Mouse (Mus musculus): ENCODE data around the gene 3110009E18Rik. TPM values are rescaled to one million over a fixed set of nuclear protein-coding genes. Genes with fewer than 3 reads are reported as not detected.

Gene 3110009E18Rik
- total RNA-seq, 2 experiments from 2014 or later: 4.5 to 7.0 TPM

DNA sequence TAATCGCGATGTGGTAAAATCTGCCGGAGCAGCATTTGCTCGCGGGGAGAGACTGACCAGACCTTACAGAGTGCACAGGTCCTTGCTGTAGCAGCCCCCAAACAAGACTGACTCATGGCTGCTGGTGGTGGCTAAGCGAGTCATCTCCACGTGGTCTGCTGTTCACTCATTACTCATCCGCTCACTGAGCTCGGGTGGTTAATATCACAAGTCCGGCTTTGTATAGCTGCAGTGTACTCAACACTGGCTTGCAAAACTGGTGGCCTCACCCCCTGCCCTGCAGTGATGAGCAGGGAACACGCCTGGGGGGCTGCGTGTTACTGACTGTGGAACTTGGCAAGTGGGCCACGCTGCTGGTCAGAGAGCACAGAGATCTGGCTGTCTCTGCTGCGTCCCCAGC lies 115.4 kb downstream of the 3110009E18Rik start:
- no peak for DNase-seq
- intact Hi-C loops (cut with DNase I): no loop called here

DNA sequence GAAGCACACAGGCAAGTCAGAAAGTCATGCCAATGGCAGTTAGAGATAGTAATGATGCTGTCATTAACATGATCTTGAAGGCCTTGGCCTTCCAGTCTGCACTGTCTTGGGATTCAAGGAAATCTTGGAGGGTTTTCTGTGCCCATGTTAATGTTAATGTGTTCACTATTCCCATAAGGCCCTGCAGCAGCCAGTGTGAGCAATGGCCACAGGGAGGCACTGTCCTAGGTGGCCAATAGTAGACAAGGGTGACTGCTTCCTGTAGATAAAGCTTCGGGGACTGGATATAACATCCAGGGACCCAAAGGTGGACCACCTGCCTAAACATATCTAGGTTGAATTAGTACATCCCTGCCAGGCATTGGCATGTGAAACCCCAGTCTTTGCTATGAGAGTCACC lies 116.1 kb downstream of the 3110009E18Rik start:
- intact Hi-C loops (cut with DNase I): no loop called here
- no peak for DNase-seq

Other genes with a start within 250 kb of the 3110009E18Rik start
- gene Tmem177, start 208.0 kb upstream of the 3110009E18Rik start, total RNA-seq (2021): 1 to 10 TPM; 7.7 to 8.7 TPM
- gene Cfap221, start 124.0 kb upstream of the 3110009E18Rik start, total RNA-seq (2021): not detected
- under 1 TPM in 1 of 2 experiments, not detected in 1; 0.29 TPM for gene Sctr, start 114.3 kb upstream of the 3110009E18Rik start, total RNA-seq (2021)
- gene Tmem37, start 47.1 kb upstream of the 3110009E18Rik start, total RNA-seq (2021): 1 to 10 TPM; 4.2 to 6.2 TPM
- 100 to 1,000 TPM; 424 to 472 TPM for gene Dbi, start 109 bp upstream of the 3110009E18Rik start, total RNA-seq (2021)
- 10 to 100 TPM; 26.9 to 32.1 TPM for gene Steap3, start 151.5 kb downstream of the 3110009E18Rik start, total RNA-seq (2021)
- not detected for gene C1ql2, start 219.4 kb downstream of the 3110009E18Rik start, total RNA-seq (2021)

Data from heart, postnatal 10 days (tissue).